9 mouse cellular contexts compared by ENCODE assay signal in genomic region chr11:98329081-98329959, GRCm38 (mm10). TPM values are rescaled to one million over a fixed set of nuclear protein-coding genes. Genes with fewer than 3 reads are reported as not detected.
A peak's percentile ranks its signal among the peaks of the same experiment; 100 is the strongest.
DNase-seq lines count a peak whose midpoint lies in the region; ATAC-seq and TF ChIP-seq lines count a peak whose summit lies in the region.
"Had no signal": no experiment of that assay in that cellular context is flagged by ENCODE, and none has a peak within 500 bp of the region (broad histone marks: within the 10 kb centered on the region; RNA-seq: fewer than 3 reads in every experiment).

Gene Neurod2 (minus strand): TSS chr11:98329648.

- 5% methylated on average over 38 of the region's 38 CpGs for WGBS in heart, postnatal 0 days
- WGBS in hindbrain, embryonic 15.5 days, result 2% methylated on average over 38 of the region's 38 CpGs
- WGBS in liver, embryonic 12.5 days (ENCODE audit: insufficient replicate concordance), result 3% methylated on average over 38 of the region's 38 CpGs
- 2% methylated on average over 38 of the region's 38 CpGs for WGBS in stomach, embryonic 16.5 days

- peaks cover 16% of the 10 kb centered on the region for H3K4me1 ChIP-seq in heart, postnatal 0 days (ENCODE audit: control insufficient read depth, insufficient read depth)
- H3K4me1 ChIP-seq in hindbrain, embryonic 15.5 days (replicated peaks), result peaks cover 36% of the 10 kb centered on the region
- peaks cover 8% of the 10 kb centered on the region; the same call in 1 of the 2 replicates for H3K4me1 ChIP-seq in liver, embryonic 12.5 days
- peaks cover 10% of the 10 kb centered on the region; the same call in 1 of the 2 replicates for H3K4me1 ChIP-seq in stomach, embryonic 16.5 days (ENCODE audit: control insufficient read depth, insufficient read depth, low read length)

- no peak for TF ChIP-seq CTCF in heart, postnatal 0 days (IDR thresholded peaks at IDR 0.05; ENCODE audit: low read depth)

- ATAC-seq in heart, postnatal 0 days (ENCODE audit: insufficient read depth, low read depth), result no peak
- ATAC-seq in hindbrain, embryonic 15.5 days (ENCODE audit: low FRiP score, low read depth), result 0 out of 2 replicates have a peak, but pooled peaks have one; percentile 44
- ATAC-seq in liver, embryonic 12.5 days, result no peak
- ATAC-seq in stomach, embryonic 16.5 days (ENCODE audit: insufficient read depth, low FRiP score), result no peak
- no peak for ATAC-seq in granulocyte monocyte progenitor cell, adult 5-6 weeks (replicated peaks; ENCODE audit: poor library complexity, severe bottlenecking)

- H3K27ac ChIP-seq in heart, postnatal 0 days (ENCODE audit: low read depth), result no peak within 1 kb of the TSS
- peak within 1 kb of the TSS; percentile 87 for H3K27ac ChIP-seq in hindbrain, embryonic 15.5 days (replicated peaks)
- H3K27ac ChIP-seq in liver, embryonic 12.5 days, result no peak within 1 kb of the TSS
- no peak within 1 kb of the TSS for H3K27ac ChIP-seq in stomach, embryonic 16.5 days (ENCODE audit: low read length)

- no peak for TF ChIP-seq EP300 in heart, postnatal 0 days (IDR thresholded peaks at IDR 0.05; ENCODE audit: low read depth)

- H3K9me3 ChIP-seq in heart, postnatal 0 days (replicated peaks; ENCODE audit: control insufficient read depth, low read length), result no peaks in the 10 kb centered on the region
- no peaks in the 10 kb centered on the region for H3K9me3 ChIP-seq in hindbrain, embryonic 15.5 days
- H3K9me3 ChIP-seq in liver, embryonic 12.5 days (replicated peaks), result no peaks in the 10 kb centered on the region
- no peaks in the 10 kb centered on the region for H3K9me3 ChIP-seq in stomach, embryonic 16.5 days (replicated peaks; ENCODE audit: control insufficient read depth, low read length)

- H3K4me2 ChIP-seq in heart, postnatal 0 days (ENCODE audit: low read depth, low read length), result peak within 1 kb of the TSS; percentile 47
- peak within 1 kb of the TSS; percentile 55 for H3K4me2 ChIP-seq in hindbrain, embryonic 15.5 days
- peak within 1 kb of the TSS; percentile 28 for H3K4me2 ChIP-seq in liver, embryonic 12.5 days
- peak within 1 kb of the TSS; percentile 41; the same call in 1 of the 2 replicates for H3K4me2 ChIP-seq in stomach, embryonic 16.5 days (ENCODE audit: low read depth, low read length)

- peaks cover 99% of the 10 kb centered on the region for H3K27me3 ChIP-seq in heart, postnatal 0 days (ENCODE audit: control insufficient read depth, insufficient read depth, low read length)
- peaks cover 77% of the 10 kb centered on the region for H3K27me3 ChIP-seq in hindbrain, embryonic 15.5 days
- peaks cover 100% of the 10 kb centered on the region for H3K27me3 ChIP-seq in liver, embryonic 12.5 days (replicated peaks)
- H3K27me3 ChIP-seq in stomach, embryonic 16.5 days (ENCODE audit: control insufficient read depth, insufficient read depth, low read length), result peaks cover 97% of the 10 kb centered on the region

- DNase-seq in heart, postnatal 0 days (ENCODE audit: low spot score), result no peak
- no peak for DNase-seq in heart, adult 18-20 months
- peak; percentile 93 for DNase-seq in cerebellum, adult 8-10 months
- no peak for DNase-seq in thymus, adult 18-20 months

- H3K4me3 ChIP-seq in heart, postnatal 0 days (ENCODE audit: low read depth, low read length), result peak within 1 kb of the TSS; percentile 33
- peak within 1 kb of the TSS; percentile 46 for H3K4me3 ChIP-seq in hindbrain, embryonic 15.5 days
- peak within 1 kb of the TSS; percentile 2; the same call in 1 of the 2 replicates for H3K4me3 ChIP-seq in liver, embryonic 12.5 days
- peak within 1 kb of the TSS; percentile 29 for H3K4me3 ChIP-seq in stomach, embryonic 16.5 days (replicated peaks; ENCODE audit: low read length)

- H3K36me3 ChIP-seq in heart, postnatal 0 days (replicated peaks; ENCODE audit: control insufficient read depth, insufficient read depth, low read length), result no peaks in the 10 kb centered on the region
- no peaks in the 10 kb centered on the region for H3K36me3 ChIP-seq in hindbrain, embryonic 15.5 days
- H3K36me3 ChIP-seq in liver, embryonic 12.5 days, result no peaks in the 10 kb centered on the region
- H3K36me3 ChIP-seq in stomach, embryonic 16.5 days (ENCODE audit: control insufficient read depth, insufficient read depth, low read length), result no peaks in the 10 kb centered on the region

- no peak within 1 kb of the TSS for H3K9ac ChIP-seq in heart, postnatal 0 days (replicated peaks; ENCODE audit: low read depth, low read length)
- H3K9ac ChIP-seq in hindbrain, embryonic 15.5 days, result peak within 1 kb of the TSS; percentile 61
- H3K9ac ChIP-seq in liver, embryonic 12.5 days, result no peak within 1 kb of the TSS
- no peak within 1 kb of the TSS for H3K9ac ChIP-seq in stomach, embryonic 16.5 days (ENCODE audit: low read length)

RNA-seq across cellular contexts. Expression of gene Neurod2, which starts in this region (rescaled TPM):
- total RNA-seq in heart, postnatal 0 days (2014; rRNA removed; ENCODE audit: low replicate concordance), result not detected in 2 replicates
- polyA plus RNA-seq in heart, postnatal 0 days (2015; fragmentation: Nextera tagmentation; extraction: Ambion mirVana), result not detected in 2 replicates
- not detected for total RNA-seq in heart, adult 18-20 months (2021)
- polyA plus RNA-seq in hindbrain, embryonic 15.5 days (2015; fragmentation: Nextera tagmentation; extraction: Ambion mirVana), result 20.9 and 28.6 TPM in 2 replicates
- not detected in 2 replicates for polyA plus RNA-seq in liver, embryonic 12.5 days (2016; fragmentation: Nextera tagmentation; extraction: Ambion mirVana)
- 0.06 TPM in 1 of 2 replicates, not detected in the other for polyA plus RNA-seq in stomach, embryonic 16.5 days (2015; fragmentation: Nextera tagmentation; extraction: Ambion mirVana)
- total RNA-seq in granulocyte monocyte progenitor cell, adult 5-6 weeks (2014; fragmentation: Nextera tagmentation), result not detected in 2 replicates
- total RNA-seq in granulocyte monocyte progenitor cell, adult 5-6 weeks (2017), result not detected in 2 replicates
- total RNA-seq: MEL had no signal

Comparison
In these comparisons a context has a peak if more than half of its experiments do, and no peak if none do; other contexts are left out.
1. RNA of gene Neurod2 (polyA plus RNA-seq): 20.9 to 28.6 TPM in hindbrain, embryonic 15.5 days; 0.06 TPM in stomach, embryonic 16.5 days, not detected in heart, postnatal 0 days and not detected in liver, embryonic 12.5 days; every median in the first group is over 10 times any median in the second.
2. Peak in every context shown above with its lines, with median percentiles within 50 percentile points of each other: H3K4me2 ChIP-seq and H3K4me3 ChIP-seq.